Mouse (Mus musculus): ENCODE measurements at regions not wholly inside any gene's neighbourhood (a gene's known extent, or its start where the extent isn't known, plus 50 kb on each side); places are given as distances from the start of the nearest gene placed in this dataset.
"Not testable (repeated sequence)": the region's sequence is repeated elsewhere in the genome, so short reads cannot be mapped to it uniquely, and the experiment has no call there.

GRCm38 (mm10) chr4:105844675-105845466 lies 55.2 kb downstream of the Gm12728 start:
- DNase-seq (ENCODE audit: low spot score), result no peak

DNA sequence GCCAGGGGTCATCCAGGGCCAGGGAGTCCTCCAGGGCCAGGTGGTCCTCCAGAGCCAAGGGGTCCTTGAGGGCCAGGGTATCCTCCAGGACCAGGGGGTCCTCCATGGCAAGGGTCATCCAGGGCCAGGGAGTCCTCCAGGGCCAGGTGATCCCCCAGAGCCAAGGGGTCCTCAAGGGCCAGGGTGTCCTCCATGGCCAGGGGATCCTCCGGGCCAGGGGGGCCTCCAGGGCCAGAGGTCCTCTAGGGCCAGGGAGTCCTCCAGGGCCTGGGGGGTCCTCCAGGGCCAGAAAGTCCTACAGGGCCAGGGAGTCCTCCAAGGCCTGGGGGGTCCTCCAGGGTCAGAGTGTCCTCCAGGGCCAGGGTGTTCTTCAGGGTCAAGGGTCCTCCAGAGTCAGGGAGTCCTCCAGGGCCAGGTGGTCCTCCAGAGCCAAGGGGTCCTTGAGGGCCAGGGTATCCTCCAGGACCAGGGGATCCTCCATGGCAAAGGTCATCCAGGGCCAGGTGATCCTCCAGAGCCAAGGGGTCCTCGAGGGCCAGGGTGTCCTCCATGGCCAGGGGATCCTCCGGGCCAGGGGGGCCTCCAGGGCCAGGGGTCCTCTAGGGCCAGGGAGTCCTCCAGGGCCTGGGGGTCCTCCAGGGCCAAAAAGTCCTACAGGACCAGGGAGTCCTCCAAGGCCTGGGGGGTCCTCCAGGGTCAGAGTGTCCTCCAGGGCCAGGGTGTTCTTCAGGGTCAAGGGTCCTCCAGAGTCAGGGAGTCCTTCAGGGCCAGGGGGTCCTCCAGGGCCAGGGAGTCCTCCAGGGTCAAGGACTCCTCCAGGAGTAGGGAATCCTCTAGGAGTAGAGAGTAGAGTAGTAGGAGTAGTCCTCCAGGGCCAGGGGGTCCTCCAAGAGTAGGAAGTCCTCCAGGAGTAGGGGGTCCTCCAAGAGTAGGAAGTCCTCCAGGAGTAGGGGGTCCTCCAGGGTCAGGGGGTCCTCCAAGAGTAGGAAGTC lies 56.6 kb downstream of the Gm12728 start:
- DNase-seq (ENCODE audit: low spot score), result not testable (repeated sequence)

- DNase-seq (ENCODE audit: low spot score), result no peak
Observed at GRCm38 (mm10) chr4:105853086-105853485, 63.4 kb downstream of the Gm12728 start.

GRCm38 (mm10) chr4:105859052-105859864 lies 69.6 kb downstream of the Gm12728 start:
- no peak for DNase-seq (ENCODE audit: low spot score)

DNA sequence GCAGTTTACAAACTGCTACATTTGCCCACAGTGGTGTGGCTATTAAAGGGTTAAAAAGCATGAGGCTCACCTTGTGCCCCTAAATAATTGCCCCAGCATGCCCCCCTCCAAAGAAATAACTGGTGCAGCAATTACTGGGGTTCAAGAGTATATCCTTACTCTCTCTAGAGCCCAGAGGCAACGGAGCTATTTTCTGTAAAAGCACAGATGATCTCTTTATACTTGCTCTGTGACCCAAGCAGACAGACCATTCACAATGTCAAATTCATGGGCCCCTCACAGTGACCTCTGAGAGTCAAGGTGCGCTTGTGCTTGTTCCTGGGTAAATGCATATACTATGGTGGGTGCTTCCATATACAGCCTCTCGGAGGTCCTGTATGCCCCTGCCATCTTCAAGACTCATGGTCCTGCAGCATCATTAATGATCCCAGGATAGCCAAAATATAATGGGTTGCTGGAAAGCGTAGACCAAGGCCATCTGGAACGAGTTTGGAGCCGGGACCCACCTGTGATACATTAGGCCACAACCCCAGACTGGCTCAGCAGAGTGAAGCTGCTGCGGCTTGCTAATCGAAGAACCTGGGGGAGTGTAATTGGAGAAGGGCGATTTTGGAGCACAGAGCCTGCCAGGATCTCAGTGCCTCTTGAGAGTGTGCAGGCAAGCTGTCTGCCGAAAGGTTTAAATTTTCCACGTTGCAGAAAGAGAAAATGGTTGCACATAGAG lies 71.4 kb downstream of the Gm12728 start:
- DNase-seq (ENCODE audit: low spot score), result peak; percentile 24

DNA sequence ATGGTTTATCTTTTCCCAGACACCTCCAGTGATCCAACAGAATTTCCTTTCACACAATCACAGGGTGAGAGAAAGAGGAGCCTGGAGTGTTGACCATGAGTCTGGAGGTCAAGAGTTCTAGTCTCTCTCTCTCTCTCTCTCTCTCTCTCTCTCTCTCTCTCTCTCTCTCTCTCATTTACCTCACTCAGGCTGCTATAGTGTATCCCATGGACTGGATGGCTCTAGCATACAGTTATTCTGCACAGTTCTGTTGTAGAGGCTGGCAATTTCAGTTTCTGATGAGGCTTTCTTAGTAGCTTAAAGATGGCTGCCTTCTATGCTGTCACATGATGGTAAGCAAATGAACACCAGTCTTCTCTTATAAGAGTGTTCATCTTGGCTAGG lies 72.0 kb downstream of the Gm12728 start:
- no peak for DNase-seq (ENCODE audit: low spot score)

- no peak for DNase-seq (ENCODE audit: low spot score)
Observed at GRCm38 (mm10) chr4:105870512-105870911, 80.8 kb downstream of the Gm12728 start.

- DNase-seq (ENCODE audit: low spot score), result no peak
Observed at GRCm38 (mm10) chr4:105877246-105877645, 87.6 kb downstream of the Gm12728 start.

GRCm38 (mm10) chr4:105879891-105880290 lies 90.2 kb downstream of the Gm12728 start:
- no peak for DNase-seq (ENCODE audit: low spot score)

GRCm38 (mm10) chr4:105884791-105885190 lies 95.1 kb downstream of the Gm12728 start:
- DNase-seq (ENCODE audit: low spot score), result peak; percentile 31

- DNase-seq (ENCODE audit: low spot score), result no peak
Observed at GRCm38 (mm10) chr4:105891438-105891837, 101.8 kb downstream of the Gm12728 start.

DNA sequence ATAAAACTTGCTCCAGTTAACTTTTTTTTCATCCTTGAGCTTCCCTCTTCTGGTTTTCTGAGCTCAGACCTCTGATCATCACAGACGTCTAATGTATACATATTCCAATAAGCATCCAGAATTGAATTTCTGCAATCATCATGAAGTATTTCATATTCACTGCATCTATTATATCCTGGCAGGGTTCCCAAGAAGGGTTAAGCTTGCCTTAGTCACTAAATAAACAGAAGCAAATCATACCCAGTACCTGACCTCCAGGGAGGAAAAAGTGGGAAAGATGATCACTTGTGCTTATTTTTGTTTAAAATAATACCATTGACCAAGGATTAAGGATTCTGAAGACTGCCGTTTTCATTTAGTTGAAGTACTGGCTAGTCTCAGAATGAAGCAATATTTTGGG lies 102.4 kb downstream of the Gm12728 start:
- no peak for DNase-seq (ENCODE audit: low spot score)

DNA sequence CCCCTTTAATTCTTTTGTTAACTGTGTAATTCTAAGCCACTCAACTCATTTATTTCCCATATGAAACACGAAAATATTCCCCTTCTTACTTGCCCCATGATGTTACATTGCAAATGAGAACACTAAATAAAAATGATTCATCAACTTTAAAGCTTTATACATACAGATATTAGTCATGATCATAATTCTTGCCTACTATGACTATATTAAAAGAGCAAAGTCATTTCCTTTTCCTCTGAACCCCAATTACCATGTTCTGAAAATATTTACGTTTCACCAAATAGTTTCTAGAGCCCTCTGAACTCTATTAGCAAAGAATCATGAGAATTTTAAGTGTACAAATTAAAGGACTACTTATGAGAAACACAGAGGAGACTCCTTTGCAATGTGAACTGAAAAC lies 105.4 kb downstream of the Gm12728 start:
- DNase-seq (ENCODE audit: low spot score), result no peak

GRCm38 (mm10) chr4:105898054-105898847 lies 108.6 kb downstream of the Gm12728 start:
- DNase-seq (ENCODE audit: low spot score), result peak; percentile 49

GRCm38 (mm10) chr4:105904896-105905295 lies 115.2 kb downstream of the Gm12728 start:
- no peak for DNase-seq (ENCODE audit: low spot score)

GRCm38 (mm10) chr4:105906411-105906810 lies 116.7 kb downstream of the Gm12728 start:
- peak; percentile 43 for DNase-seq (ENCODE audit: low spot score)

DNA sequence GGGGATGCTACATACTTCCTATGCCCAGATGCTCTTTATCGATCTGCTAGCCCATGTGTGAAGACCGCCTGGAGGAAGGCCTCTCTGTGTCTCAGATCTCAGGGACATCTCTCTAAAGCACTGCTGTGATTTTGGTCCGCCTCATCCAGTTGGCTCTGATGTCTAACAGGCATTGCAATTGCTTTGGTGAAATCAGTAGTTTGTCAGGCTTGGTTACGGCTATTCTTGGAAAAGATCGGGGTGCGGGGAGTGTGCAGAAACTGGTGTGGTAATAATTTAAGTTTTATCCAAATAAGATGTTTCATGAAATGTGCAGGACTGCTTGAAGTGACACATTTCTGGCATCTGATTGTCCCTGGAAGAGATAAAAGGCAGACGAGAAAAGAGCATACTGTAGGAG lies 117.9 kb downstream of the Gm12728 start:
- no peak for DNase-seq (ENCODE audit: low spot score)

GRCm38 (mm10) chr4:105908281-105908680 lies 118.6 kb downstream of the Gm12728 start:
- no peak for DNase-seq (ENCODE audit: low spot score)

DNA sequence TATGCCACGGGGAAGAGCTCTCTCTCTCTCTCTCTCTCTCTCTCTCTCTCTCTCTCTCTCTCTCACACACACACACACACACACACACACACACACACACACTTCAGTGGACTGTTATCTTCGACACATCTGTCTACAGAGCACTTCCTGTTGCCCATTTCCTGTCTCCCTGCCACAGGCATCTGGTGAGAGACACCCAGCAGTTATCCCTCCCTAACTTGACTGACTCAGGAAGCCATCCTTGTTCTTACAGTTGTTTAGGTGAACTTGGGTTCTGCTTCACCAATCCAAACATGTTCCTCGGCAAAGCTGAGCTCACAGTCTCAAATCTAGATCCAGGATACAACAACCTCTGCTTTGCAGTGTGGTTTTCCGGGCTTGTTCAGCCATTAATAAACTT lies 119.6 kb downstream of the Gm12728 start:
- no peak for DNase-seq (ENCODE audit: low spot score)

- DNase-seq (ENCODE audit: low spot score), result no peak
Observed at GRCm38 (mm10) chr4:105910666-105911065, 121.0 kb downstream of the Gm12728 start.
